Mouse (Mus musculus): Measurements from ENCODE around the gene Gm3164.
"Not testable (repeated sequence)": the region's sequence is repeated elsewhere in the genome, so short reads cannot be mapped to it uniquely, and the experiment has no call there.

The Gm3164 gene

DNA sequence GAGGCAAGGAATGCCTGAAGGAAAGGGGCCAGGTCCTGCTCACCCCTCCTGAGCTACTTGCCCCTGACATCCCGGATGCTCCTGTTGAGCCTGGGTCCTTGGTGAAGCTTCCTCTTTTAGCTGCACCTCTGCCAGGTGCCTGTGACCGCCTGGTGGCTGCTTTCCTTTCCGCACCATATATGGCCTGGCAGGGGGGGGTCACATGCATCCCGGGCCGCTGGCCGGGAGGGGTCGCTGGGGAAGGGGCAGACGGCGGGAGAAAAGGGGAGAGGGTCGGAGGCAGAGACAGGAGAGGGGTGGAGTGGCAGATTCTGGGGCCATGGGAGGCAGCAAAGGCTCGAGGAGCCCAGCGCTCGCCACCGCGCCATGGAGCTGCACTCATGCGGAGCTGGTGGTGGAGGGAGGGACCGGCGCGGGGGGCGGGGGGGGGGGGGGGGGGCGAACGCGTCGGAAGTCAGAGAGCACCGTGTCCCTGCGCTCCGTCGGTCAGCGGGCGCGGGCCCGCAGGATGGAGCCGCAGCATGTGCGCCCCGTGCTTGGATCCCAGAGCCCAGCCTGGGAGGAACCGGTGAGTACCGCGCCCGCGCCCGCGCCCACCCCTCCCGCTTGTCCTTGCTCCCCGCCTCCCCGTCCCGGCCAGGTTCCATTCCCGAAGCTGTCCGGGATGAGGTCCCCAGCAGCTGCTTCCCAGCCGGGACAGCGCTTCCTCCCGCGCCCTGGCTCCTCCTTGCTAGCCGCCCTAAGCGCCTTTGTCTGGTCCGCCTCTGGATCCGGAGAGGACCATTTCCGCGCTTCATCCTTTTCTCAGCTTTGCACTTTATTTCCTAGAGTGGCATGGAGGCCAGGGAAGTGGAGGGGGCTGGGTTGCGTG, at the start of gene Gm3164:
Gm3164 (plus strand) TSS at position 484 of the 871 bp plus-strand sequence.
- DNase-seq, result not testable (repeated sequence)

GRCm38 (mm10) chr14:4368991-4369390, 46.3 kb upstream of the Gm3164 start:
- DNase-seq, result not testable (repeated sequence)

GRCm38 (mm10) chr14:4369691-4370090, 45.6 kb upstream of the Gm3164 start:
- DNase-seq, result not testable (repeated sequence)

- not testable (repeated sequence) for DNase-seq
These were observed 37.4 kb upstream of the Gm3164 start for GRCm38 (mm10) chr14:4377871-4378270.

- DNase-seq, result not testable (repeated sequence)
These were observed 29.6 kb upstream of the Gm3164 start for GRCm38 (mm10) chr14:4385606-4386005.

GRCm38 (mm10) chr14:4392841-4393530, 22.3 kb upstream of the Gm3164 start:
- DNase-seq, result not testable (repeated sequence)

- DNase-seq, result not testable (repeated sequence)
These were observed 18.0 kb upstream of the Gm3164 start, which contains the start of gene Gm3159 for GRCm38 (mm10) chr14:4397226-4397625. TSS of gene Gm3159 (plus strand) at chr14:4397526.

DNA sequence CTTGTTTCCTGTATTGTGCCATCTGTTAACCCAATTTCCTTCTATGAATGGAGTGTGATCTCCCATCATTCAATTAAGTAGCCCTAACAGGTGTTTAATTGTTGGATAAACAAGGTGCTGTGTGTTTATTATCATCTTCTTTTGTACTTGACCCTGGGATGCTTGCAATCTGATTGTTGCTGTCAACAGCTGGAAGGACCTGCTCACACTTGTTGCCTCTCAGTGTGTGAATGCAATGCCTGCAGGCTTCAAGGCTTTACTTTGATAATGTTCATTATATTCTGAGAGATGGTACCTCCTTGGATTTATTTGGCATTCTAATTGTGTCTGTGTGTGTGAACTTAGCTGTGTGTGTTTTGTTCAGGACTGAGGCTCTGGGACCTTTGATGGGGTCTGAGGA, 16.6 kb upstream of the Gm3164 start:
- DNase-seq, result not testable (repeated sequence)

- DNase-seq, result not testable (repeated sequence)
These were observed 15.0 kb upstream of the Gm3164 start for GRCm38 (mm10) chr14:4400115-4400789.

- DNase-seq, result not testable (repeated sequence)
These were observed 14.0 kb upstream of the Gm3164 start for GRCm38 (mm10) chr14:4401245-4401644.

GRCm38 (mm10) chr14:4403840-4404239, 11.4 kb upstream of the Gm3164 start:
- not testable (repeated sequence) for DNase-seq

DNA sequence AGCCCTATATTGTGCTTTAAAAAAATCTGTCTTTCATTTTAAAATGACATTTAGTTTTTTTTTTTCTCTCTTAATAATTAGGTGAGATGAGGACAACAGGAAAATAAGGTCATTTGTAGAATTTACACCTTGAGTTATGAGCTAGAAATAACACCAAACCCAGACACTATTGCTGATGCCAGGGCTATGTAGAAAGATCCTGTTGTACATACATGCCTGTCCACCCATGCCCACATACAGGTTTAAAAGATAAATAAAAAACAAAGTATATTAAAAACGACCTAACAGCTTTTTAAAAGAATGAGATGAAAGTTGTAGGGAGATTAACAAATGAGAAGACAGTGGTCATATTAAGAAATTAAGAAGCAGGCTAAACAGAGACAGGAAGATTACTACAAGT, 5.3 kb upstream of the Gm3164 start:
- not testable (repeated sequence) for DNase-seq

DNA sequence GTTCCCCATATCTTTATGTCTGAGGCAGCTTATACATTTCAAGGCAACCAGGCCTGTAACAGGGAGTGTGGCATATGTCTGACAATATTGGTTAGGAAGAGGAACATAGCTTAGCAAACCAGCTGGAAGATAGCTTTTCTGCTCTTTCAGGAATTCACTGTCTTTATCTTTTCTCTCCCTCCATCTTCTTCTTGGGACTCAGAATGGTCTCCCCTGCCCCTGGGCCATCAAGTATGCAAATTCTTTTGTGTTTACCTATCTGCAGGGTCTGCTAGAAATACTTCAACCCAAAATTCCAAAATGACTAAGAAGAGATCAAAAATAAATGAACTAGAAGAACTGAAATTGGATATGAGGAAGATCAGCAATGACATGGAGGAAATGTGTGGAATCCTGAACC, 15.4 kb downstream of the Gm3164 start, which contains the start of gene Gm3173:
Gm3173 (plus strand) TSS at position 301 of the 400 bp plus-strand sequence.
- DNase-seq, result not testable (repeated sequence)

DNA sequence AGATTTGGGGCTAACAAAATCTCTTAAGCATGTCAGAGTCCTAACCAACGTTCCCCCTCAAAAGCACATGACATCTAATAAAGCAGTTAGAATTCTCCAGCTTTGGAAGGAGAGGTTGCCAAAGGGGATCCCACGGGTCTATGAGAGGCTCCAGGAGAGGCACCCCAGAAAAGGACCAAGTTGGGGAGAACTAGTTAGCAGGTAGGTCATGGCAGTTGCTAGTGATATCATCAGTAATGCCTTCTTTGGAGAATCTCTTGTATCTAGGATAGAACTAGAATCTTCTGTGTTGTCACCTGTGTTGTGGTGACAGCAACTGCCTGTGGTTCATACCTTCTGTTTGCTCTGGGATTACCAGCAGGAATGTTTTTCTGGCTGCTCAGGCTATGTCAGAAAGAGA, 66.2 kb downstream of the Gm3164 start, which contains the start of gene Gm3182:
Gm3182 (plus strand) TSS at position 301 of the 400 bp plus-strand sequence.
- DNase-seq, result not testable (repeated sequence)
